Mouse (Mus musculus) intestine, embryonic 16.5 days (tissue): ENCODE measurements around the gene Nxpe3. TPM values are rescaled to one million over a fixed set of nuclear protein-coding genes. Genes with fewer than 3 reads are reported as not detected.

ENCODE experiments used
- ATAC-seq: fragments of 200-750 bp; cut with Nextera tagmentation; 2 replicates; pipeline ENCODE4 v1.8.0; 2017; ENCODE audit warnings: moderate TSS enrichment, moderate library complexity
- H3K27ac ChIP-seq: fragments of 300-500 bp; sonication (generic); 2 replicates; pipeline ENCODE4 v1.5.1; 2014; ENCODE audit warnings: mild to moderate bottlenecking, low read length
- H3K27me3 ChIP-seq: fragments of 300-500 bp; sonication (generic); replicated peaks from 2 replicates; pipeline ENCODE4 v1.6.1; 2014; ENCODE audit warnings: low read length, control low read depth, mixed read lengths; ENCODE audit not compliant: control insufficient read depth, insufficient read depth
- H3K36me3 ChIP-seq: fragments of 300-500 bp; sonication (generic); 2 replicates; pipeline ENCODE4 v1.6.1; 2014; ENCODE audit warnings: low read length, control low read depth; ENCODE audit not compliant: control insufficient read depth, insufficient read depth
- H3K4me1 ChIP-seq: fragments of 300-500 bp; sonication (generic); 2 replicates; pipeline ENCODE4 v1.6.1; 2014; ENCODE audit warnings: low read length, control low read depth, mixed read lengths; ENCODE audit not compliant: control insufficient read depth, insufficient read depth
- H3K4me2 ChIP-seq: fragments of 300-500 bp; sonication (generic); 2 replicates; pipeline ENCODE4 v1.6.1; 2014; ENCODE audit warnings: low read depth, low read length, control low read depth
- H3K4me3 ChIP-seq: fragments of 300-500 bp; sonication (generic); 2 replicates; pipeline ENCODE4 v1.5.1; 2014; ENCODE audit warnings: mild to moderate bottlenecking, low read length
- H3K9ac ChIP-seq: fragments of 300-500 bp; sonication (generic); 2 replicates; pipeline ENCODE4 v1.6.1; 2014; ENCODE audit warnings: low read depth, low read length
- H3K9me3 ChIP-seq: fragments of 300-500 bp; sonication (generic); 2 replicates; pipeline ENCODE4 v1.6.1; 2016; ENCODE audit warnings: low read length, control low read depth; ENCODE audit not compliant: control insufficient read depth
- WGBS: fragments of 180-500 bp; shearing (Covaris S2); extraction: QIAGEN DNeasy Blood & Tissue Kit; methylation state at CpG from one replicate; pipeline ENCODE4 v1.1.7; 2014; 5-methylcytosine and 5-hydroxymethylcytosine counted together
- polyA plus RNA-seq: library from polyadenylated mRNA; unstranded; fragments of >200 nt; fragmentation: Nextera tagmentation; extraction: Ambion mirVana; gene quantifications from 2 replicates; pipeline ENCODE4 v1.2.1, GENCODE M21; 2015

The Nxpe3 gene
- polyA plus RNA-seq, 1 experiment from 2014 or later = 1.7 TPM

DNA sequence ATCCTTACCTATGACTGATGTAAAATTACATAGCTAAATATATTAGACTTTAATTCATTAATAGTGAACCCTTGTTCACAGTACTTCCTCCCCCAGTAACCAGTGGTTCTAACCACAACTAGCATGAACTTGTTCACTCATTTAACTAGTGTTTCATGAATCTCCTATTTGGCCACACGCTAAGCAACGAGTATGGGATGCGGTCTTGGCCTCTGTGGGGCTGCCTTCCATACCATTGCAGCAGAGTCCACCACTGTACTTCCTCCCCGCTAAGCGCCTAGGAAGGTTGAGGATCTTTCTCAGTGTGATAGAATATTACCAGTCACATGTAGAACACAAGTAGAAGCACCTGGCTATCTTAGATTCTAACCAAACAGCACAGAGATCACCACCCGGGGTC lies 85.7 kb downstream of the Nxpe3 start:
- 93% methylated on average over 6 of the region's 6 CpGs for WGBS
- peaks cover 18% of the 10 kb centered on the region for H3K36me3 ChIP-seq
- H3K9ac ChIP-seq = no peak overlapping the region
- H3K27ac ChIP-seq = no peak overlapping the region
- ATAC-seq = no peak
- no peak overlapping the region for H3K4me3 ChIP-seq
- no peaks in the 10 kb centered on the region for H3K9me3 ChIP-seq
- H3K27me3 ChIP-seq = no peaks in the 10 kb centered on the region
- no peak overlapping the region for H3K4me2 ChIP-seq
- no peaks in the 10 kb centered on the region for H3K4me1 ChIP-seq

- H3K9me3 ChIP-seq = no peaks in the 10 kb centered on the region
- H3K4me1 ChIP-seq = no peaks in the 10 kb centered on the region
- WGBS = 70% methylated on average over 6 of the region's 6 CpGs
- 0 out of 2 replicates have a peak, but pooled peaks have one; percentile 36 for ATAC-seq
- no peak overlapping the region for H3K27ac ChIP-seq
- H3K4me2 ChIP-seq = no peak overlapping the region
- H3K27me3 ChIP-seq = no peaks in the 10 kb centered on the region
- no peak overlapping the region for H3K9ac ChIP-seq
- H3K36me3 ChIP-seq = peaks cover 8% of the 10 kb centered on the region
- no peak overlapping the region for H3K4me3 ChIP-seq
Observed at GRCm38 (mm10) chr16:55807505-55807932, 87.6 kb downstream of the Nxpe3 start.

DNA sequence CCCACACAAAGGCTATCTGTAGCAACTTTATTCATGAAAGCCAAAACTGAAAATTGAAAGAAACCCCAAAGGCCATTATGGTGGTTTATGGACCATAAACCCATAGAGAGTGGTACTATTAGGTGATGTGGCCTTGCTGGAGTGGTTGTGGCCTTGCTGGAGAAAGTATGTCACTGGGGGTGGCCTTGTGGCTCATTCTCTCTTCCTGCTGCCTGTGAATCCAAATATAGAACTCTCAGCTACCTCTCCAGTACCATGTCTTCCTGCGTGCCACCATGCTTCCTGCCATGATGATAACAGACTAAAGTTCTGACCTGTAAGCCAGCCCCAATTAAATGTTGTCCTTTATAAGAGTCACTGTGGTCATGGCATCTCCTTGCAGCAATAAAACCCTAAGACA lies 90.3 kb downstream of the Nxpe3 start:
- 82% methylated on average over 1 of the region's 1 CpGs for WGBS
- no peak overlapping the region for H3K4me2 ChIP-seq
- ATAC-seq = no peak
- no peak overlapping the region for H3K4me3 ChIP-seq
- H3K9ac ChIP-seq = no peak overlapping the region
- H3K36me3 ChIP-seq = no peaks in the 10 kb centered on the region
- no peaks in the 10 kb centered on the region for H3K9me3 ChIP-seq
- no peaks in the 10 kb centered on the region for H3K4me1 ChIP-seq
- no peak overlapping the region for H3K27ac ChIP-seq
- H3K27me3 ChIP-seq = no peaks in the 10 kb centered on the region

DNA sequence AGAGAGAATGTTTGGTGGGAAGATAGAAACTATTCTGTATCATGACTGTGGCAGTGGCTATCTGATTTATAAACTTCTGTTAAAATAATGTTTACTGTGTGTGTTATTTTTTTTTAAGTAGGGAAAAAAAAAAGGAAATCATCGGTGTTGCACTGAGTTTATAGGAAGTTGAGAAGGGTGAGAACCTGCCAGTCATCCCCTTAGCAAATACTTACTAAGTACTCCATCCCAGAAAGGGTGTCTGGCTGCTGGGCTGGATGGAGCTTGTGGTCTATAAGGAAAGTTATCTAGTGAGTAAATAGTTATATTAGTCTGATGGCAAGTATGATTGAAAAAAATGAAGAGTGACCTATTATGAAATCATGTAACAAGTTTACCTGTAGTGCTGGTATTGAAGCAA lies 93.5 kb downstream of the Nxpe3 start:
- 73% methylated on average over 1 of the region's 1 CpGs for WGBS
- Histone ChIP-seq H3K27me3 (no peaks in the 10 kb centered on the region), H3K9ac (no peak overlapping the region), H3K4me1 (no peaks in the 10 kb centered on the region), H3K4me2 (no peak overlapping the region), H3K27ac (no peak overlapping the region), H3K9me3 (no peaks in the 10 kb centered on the region), H3K36me3 (no peaks in the 10 kb centered on the region), H3K4me3 (no peak overlapping the region)
- ATAC-seq = no peak

DNA sequence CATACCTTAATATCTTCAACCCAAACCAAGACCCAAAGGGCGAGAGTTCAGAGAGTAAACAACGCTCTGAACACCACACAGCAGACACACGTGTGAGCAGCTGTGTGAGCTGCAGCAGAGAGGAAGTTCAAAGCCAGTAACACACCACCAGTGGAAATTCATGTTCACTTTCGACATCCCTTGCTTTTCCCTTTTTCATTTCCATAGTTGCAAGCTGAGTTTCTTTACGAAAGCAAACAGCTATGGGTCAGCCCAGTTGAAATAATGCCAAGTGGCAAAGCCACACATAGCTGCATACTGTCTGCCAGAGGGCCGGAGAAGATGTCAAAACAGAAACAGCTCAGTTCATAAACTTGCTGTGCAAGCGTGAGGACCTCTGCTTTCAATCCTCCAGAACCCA lies 96.2 kb downstream of the Nxpe3 start:
- Histone ChIP-seq H3K4me2 (no peak overlapping the region), H3K4me3 (no peak overlapping the region), H3K36me3 (no peaks in the 10 kb centered on the region), H3K4me1 (no peaks in the 10 kb centered on the region), H3K9ac (no peak overlapping the region), H3K27ac (no peak overlapping the region), H3K9me3 (no peaks in the 10 kb centered on the region), H3K27me3 (no peaks in the 10 kb centered on the region)
- 55% methylated on average over 7 of the region's 7 CpGs for WGBS
- ATAC-seq = no peak

GRCm38 (mm10) chr16:55790326-55790725 lies 104.8 kb downstream of the Nxpe3 start:
- H3K4me2 ChIP-seq = no peak overlapping the region
- no peaks in the 10 kb centered on the region for H3K27me3 ChIP-seq
- H3K9ac ChIP-seq = no peak overlapping the region
- no peaks in the 10 kb centered on the region for H3K9me3 ChIP-seq
- no peak for ATAC-seq
- H3K27ac ChIP-seq = no peak overlapping the region
- WGBS = 82% methylated on average over 7 of the region's 7 CpGs
- H3K4me3 ChIP-seq = no peak overlapping the region
- no peaks in the 10 kb centered on the region for H3K36me3 ChIP-seq
- H3K4me1 ChIP-seq = no peaks in the 10 kb centered on the region

Other genes starting within 250 kb of the Nxpe3 start
- 8.8 and 10.2 TPM in 2 replicates for gene Nfkbiz, start 56.4 kb downstream of the Nxpe3 start, polyA plus RNA-seq
- gene Cep97, start 39.6 kb upstream of the Nxpe3 start, polyA plus RNA-seq = 4.7 and 5.8 TPM in 2 replicates
- gene Rpl24, start 71.0 kb upstream of the Nxpe3 start, polyA plus RNA-seq = 606 and 662 TPM in 2 replicates
- 12.0 and 12.7 TPM in 2 replicates for gene Zbtb11, start 78.6 kb upstream of the Nxpe3 start, polyA plus RNA-seq
- 161 and 177 TPM in 2 replicates for gene Pcnp, start 134.5 kb upstream of the Nxpe3 start, polyA plus RNA-seq
- gene Trmt10c, start 142.5 kb upstream of the Nxpe3 start, polyA plus RNA-seq = 25.7 and 30.4 TPM in 2 replicates
- gene Senp7, start 153.1 kb upstream of the Nxpe3 start, polyA plus RNA-seq = 14.9 and 20.5 TPM in 2 replicates